Mouse (Mus musculus) C2C12 (cell line): ENCODE data around the gene Raf1. TPM values are rescaled to one million over a fixed set of nuclear protein-coding genes. Genes with fewer than 3 reads are reported as not detected.
"Not testable (repeated sequence)": the region's sequence is repeated elsewhere in the genome, so short reads cannot be mapped to it uniquely, and the experiment has no call there.

Source experiments
- H3K27me3 ChIP-seq: one replicate; pipeline ENCODE4 v1.6.1; 2011; ENCODE audit not compliant: control insufficient read depth, insufficient read depth, insufficient read length
- H3K36me3 ChIP-seq: one replicate; pipeline ENCODE4 v1.6.1; 2011; ENCODE audit not compliant: control insufficient read depth, insufficient read depth
- H3K4me3 ChIP-seq: one replicate; pipeline ENCODE4 v1.5.1; 2011; ENCODE audit warnings: mild to moderate bottlenecking, control low read depth; ENCODE audit not compliant: poor library complexity, insufficient read depth, severe bottlenecking
- H3K79me2 ChIP-seq: one replicate; pipeline ENCODE4 v1.6.1; 2011; ENCODE audit not compliant: control insufficient read depth, insufficient read depth
- H3K79me3 ChIP-seq: one replicate; pipeline ENCODE4 v1.6.1; 2011; ENCODE audit warnings: low read depth, control low read depth
- H3ac ChIP-seq: one replicate; pipeline ENCODE3; 2011; ENCODE audit warnings: low read depth; ENCODE audit not compliant: control insufficient read depth, insufficient read length
- CEBPB ChIP-seq: IDR thresholded peaks from one replicate; pipeline ENCODE4 v1.6.1; 2011; ENCODE audit warnings: low read depth, mild to moderate bottlenecking, control low read depth, moderate library complexity
- CTCF ChIP-seq: IDR thresholded peaks from one replicate; pipeline ENCODE4 v1.5.1; 2011; ENCODE audit not compliant: control insufficient read depth, insufficient read depth, insufficient read length
- FOSL1 ChIP-seq: IDR thresholded peaks from one replicate; pipeline ENCODE4 v1.8.0; 2011; ENCODE audit warnings: mild to moderate bottlenecking, low read length; ENCODE audit not compliant: poor library complexity, insufficient read depth, severe bottlenecking
- MAX ChIP-seq: IDR thresholded peaks from one replicate; pipeline ENCODE4 v1.6.1; 2011; ENCODE audit warnings: mild to moderate bottlenecking, control low read depth
- MYOD1 ChIP-seq: IDR thresholded peaks from one replicate; pipeline ENCODE4 v1.6.1; 2011; ENCODE audit warnings: low read depth; ENCODE audit not compliant: control insufficient read depth, insufficient read length
- MYOG ChIP-seq: IDR thresholded peaks from one replicate; pipeline ENCODE4 v1.6.1; 2011; ENCODE audit not compliant: control insufficient read depth, insufficient read length; ENCODE audit errors: extremely low read depth
- USF1 ChIP-seq: IDR thresholded peaks from one replicate; pipeline ENCODE4 v1.6.1; 2011; ENCODE audit warnings: low read depth, mild to moderate bottlenecking, control low read depth, moderate library complexity
- polyA plus RNA-seq: library from polyadenylated mRNA; unstranded; fragments of >200 nt; fragmentation: generic; extraction: Trizol; gene quantifications from one replicate; pipeline ENCODE4 v1.2.1, GENCODE M21; 2012; ENCODE audit warnings: missing spikeins

Gene Raf1
- polyA plus RNA-seq, 1 experiment = 61.8 TPM

DNA sequence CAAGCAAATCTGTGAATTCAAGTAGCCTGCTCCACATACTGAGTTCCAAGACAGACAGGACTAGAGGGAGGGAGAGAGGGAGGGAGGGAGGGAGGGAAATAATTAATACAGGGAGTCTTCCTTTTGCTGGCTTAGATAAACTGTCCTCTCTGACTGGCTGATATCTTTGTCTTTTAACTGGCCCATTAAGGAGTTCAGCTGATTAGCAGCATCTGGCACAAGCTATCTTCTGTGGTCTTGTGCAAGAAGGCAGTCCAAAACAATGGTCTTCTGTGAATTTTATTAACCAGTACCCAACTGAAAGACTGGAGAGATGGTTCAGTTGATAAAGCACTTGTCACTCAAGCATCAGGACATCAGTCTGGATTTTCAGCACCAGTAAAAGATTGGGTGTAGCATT lies 17.6 kb downstream of the Raf1 start:
- no peak for TF ChIP-seq MAX
- TF ChIP-seq FOSL1 = no peak
- no peak for TF ChIP-seq CEBPB
- no peak for TF ChIP-seq MYOG
- Histone ChIP-seq H3K36me3 (no peaks in the 10 kb centered on the region), H3ac (no peak overlapping the region), H3K27me3 (no peaks in the 10 kb centered on the region), H3K79me3 (peaks cover 92% of the 10 kb centered on the region), H3K79me2 (peaks cover 100% of the 10 kb centered on the region), H3K4me3 (no peak overlapping the region)

DNA sequence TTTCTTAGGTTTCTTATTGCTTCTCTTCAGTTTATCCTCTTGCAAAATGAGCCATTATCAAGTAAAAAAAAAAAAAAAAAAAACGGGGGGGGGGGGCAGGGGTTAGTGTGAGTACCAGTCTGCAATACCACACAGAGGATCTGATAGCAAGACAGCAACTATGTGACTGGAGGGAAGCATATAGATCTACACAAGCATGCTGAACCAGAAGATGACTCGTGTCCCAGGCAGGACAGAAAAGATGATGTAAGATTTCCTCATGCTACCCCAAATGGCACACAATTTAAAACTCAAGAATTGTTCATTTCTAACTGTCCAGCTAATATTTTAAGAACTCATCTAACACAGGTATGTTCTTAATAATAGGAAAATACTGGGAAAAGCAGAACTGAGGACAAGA lies 22.5 kb downstream of the Raf1 start:
- H3K36me3 ChIP-seq = no peaks in the 10 kb centered on the region
- no peak overlapping the region for H3ac ChIP-seq
- H3K79me3 ChIP-seq = peaks cover 94% of the 10 kb centered on the region
- peaks cover 100% of the 10 kb centered on the region for H3K79me2 ChIP-seq
- H3K4me3 ChIP-seq = no peak overlapping the region
- H3K27me3 ChIP-seq = no peaks in the 10 kb centered on the region
- TF ChIP-seq FOSL1 = no peak
- peak; percentile 60 for TF ChIP-seq CEBPB

DNA sequence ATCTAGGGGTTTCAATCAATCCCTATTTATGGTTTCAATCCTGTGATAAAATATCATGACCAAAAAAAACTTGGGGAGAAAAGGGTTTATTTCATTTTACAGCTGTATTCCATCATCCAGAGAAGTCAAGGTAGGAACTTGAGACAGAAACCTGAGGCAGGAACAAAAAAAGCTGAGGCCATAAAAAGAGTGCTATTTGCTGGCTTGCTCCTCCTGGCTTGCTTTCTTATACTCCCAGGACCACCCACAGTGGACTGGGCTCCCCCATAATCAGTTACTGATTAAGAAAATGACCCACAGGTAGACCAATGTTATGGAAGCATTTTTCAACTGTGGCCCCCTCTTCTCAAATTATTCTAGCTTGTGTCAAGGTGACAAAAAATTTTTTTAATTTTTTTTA lies 24.7 kb downstream of the Raf1 start:
- Histone ChIP-seq H3K79me2 (peaks cover 100% of the 10 kb centered on the region), H3K4me3 (no peak overlapping the region), H3K27me3 (no peaks in the 10 kb centered on the region), H3ac (no peak overlapping the region), H3K79me3 (peaks cover 94% of the 10 kb centered on the region), H3K36me3 (no peaks in the 10 kb centered on the region)
- no peak for TF ChIP-seq MYOG

GRCm38 (mm10) chr6:115650476-115651427 lies 25.7 kb downstream of the Raf1 start:
- TF ChIP-seq MYOD1 (no peak), FOSL1 (no peak), USF1 (no peak), CTCF (no peak), CEBPB (no peak), MAX (no peak), MYOG (no peak)
- H3K27me3 ChIP-seq = no peaks in the 10 kb centered on the region
- no peak overlapping the region for H3ac ChIP-seq
- H3K79me3 ChIP-seq = peaks cover 93% of the 10 kb centered on the region
- H3K79me2 ChIP-seq = peaks cover 100% of the 10 kb centered on the region
- H3K4me3 ChIP-seq = no peak overlapping the region
- no peaks in the 10 kb centered on the region for H3K36me3 ChIP-seq

- H3K4me3 ChIP-seq = no peak overlapping the region
- no peaks in the 10 kb centered on the region for H3K36me3 ChIP-seq
- no peaks in the 10 kb centered on the region for H3K27me3 ChIP-seq
- no peak overlapping the region for H3ac ChIP-seq
- TF ChIP-seq MYOG (no peak), CTCF (no peak), FOSL1 (no peak)
- H3K79me2 ChIP-seq = peaks cover 100% of the 10 kb centered on the region
- H3K79me3 ChIP-seq = peaks cover 92% of the 10 kb centered on the region
Observed at GRCm38 (mm10) chr6:115649792-115650365, 26.6 kb downstream of the Raf1 start.

GRCm38 (mm10) chr6:115643315-115643714 lies 33.1 kb downstream of the Raf1 start:
- peaks cover 47% of the 10 kb centered on the region for H3K79me3 ChIP-seq
- H3K27me3 ChIP-seq = no peaks in the 10 kb centered on the region
- H3ac ChIP-seq = no peak overlapping the region
- peaks cover 30% of the 10 kb centered on the region for H3K36me3 ChIP-seq
- no peak overlapping the region for H3K4me3 ChIP-seq
- TF ChIP-seq CEBPB (no peak), FOSL1 (no peak), MYOG (no peak), MYOD1 (no peak), USF1 (no peak), MAX (no peak), CTCF (no peak)
- peaks cover 81% of the 10 kb centered on the region for H3K79me2 ChIP-seq

DNA sequence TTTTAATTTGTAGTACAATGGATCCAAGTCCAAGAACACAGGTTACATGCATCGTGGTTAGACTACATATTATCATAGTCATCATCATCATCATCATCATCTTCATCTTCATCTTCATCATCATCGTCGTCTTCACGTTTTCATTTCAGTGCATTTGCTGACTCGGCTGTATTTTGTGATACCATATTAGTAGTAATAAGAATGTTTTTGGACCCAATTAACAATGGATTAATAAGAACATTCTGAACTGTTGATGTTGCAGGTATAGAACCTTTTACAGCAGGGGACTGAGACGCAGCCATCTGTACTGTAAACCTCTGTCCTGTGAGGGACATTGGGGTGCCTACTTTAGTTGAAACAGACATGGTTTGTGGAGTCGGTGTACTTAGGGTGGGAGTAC lies 38.2 kb downstream of the Raf1 start:
- Histone ChIP-seq H3K79me2 (peaks cover 48% of the 10 kb centered on the region), H3K36me3 (peaks cover 70% of the 10 kb centered on the region), H3K79me3 (peaks cover 17% of the 10 kb centered on the region)
- H3K4me3 ChIP-seq, H3K27me3 ChIP-seq, H3ac ChIP-seq: not testable (repeated sequence)
